Mouse (Mus musculus) gastrocnemius, postnatal 14 days (tissue): Measurements from ENCODE around the gene Rad9a. TPM values are rescaled to one million over a fixed set of nuclear protein-coding genes. Genes with fewer than 3 reads are reported as not detected.

ENCODE experiments used
- DNase-seq: peaks from one replicate; pipeline ENCODE4 v3.0.0; 2021; ENCODE audit warnings: mixed read lengths
- intact Hi-C: fragments of 180-260 bp; cut with DNase I; formaldehyde crosslinking; loops from one replicate; pipeline ENCODE4 v1.15.1; 2025; ENCODE audit warnings: low total_unique reads
- microRNA-seq, 2 experiments: library from miRNA; unstranded; fragments of <30 nt; microRNA quantifications; one replicate each; pipeline ENCODE4 v1.2.0; 2021
- total RNA-seq, 2 experiments: library from RNA; stranded (reverse); gene quantifications; 2 replicates each; pipeline ENCODE4 v1.2.3; 2021

Rad9a gene
- total RNA-seq, 2 experiments from 2014 or later = 3.1 to 3.4 TPM

DNA sequence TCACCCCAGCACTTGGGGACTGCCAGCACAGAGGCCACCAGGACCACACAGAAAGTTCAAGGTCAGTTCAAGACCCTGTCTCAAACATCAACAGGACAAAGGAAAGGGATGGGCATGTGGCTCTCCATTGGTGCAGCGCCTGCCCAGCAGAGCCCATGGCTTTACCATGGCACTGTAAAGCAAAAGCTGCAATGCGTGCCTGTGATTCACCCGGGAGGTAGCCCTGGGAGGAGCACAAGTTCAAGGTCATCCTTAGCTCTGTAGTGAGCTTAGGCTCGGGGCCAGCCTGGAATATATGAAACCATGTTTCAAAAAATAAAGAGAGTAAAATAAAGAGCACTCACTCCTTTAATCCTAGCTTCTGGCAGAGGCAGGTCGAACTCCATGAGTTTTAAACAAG is 49.6 kb downstream of the Rad9a start:
- intact Hi-C loops = no loop called here
- DNase-seq = no peak

DNA sequence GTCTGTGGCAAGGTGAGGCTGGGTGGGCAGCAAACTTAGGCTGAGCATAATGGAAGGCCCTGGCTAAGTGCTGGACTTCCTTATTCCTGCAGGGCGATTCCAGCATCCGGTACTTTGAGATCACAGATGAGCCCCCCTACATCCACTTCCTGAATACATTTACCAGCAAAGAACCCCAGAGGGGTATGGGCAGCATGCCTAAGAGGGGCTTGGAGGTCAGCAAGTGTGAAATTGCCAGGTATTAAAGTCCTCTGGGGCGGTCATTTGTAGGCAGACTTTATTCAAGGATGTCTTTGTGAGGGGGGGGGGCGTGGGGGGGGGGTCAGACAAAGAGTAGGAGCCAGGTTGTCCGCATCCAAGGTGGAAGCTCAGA is 50.0 kb downstream of the Rad9a start:
- no peak for DNase-seq
- intact Hi-C loops = no loop called here

DNA sequence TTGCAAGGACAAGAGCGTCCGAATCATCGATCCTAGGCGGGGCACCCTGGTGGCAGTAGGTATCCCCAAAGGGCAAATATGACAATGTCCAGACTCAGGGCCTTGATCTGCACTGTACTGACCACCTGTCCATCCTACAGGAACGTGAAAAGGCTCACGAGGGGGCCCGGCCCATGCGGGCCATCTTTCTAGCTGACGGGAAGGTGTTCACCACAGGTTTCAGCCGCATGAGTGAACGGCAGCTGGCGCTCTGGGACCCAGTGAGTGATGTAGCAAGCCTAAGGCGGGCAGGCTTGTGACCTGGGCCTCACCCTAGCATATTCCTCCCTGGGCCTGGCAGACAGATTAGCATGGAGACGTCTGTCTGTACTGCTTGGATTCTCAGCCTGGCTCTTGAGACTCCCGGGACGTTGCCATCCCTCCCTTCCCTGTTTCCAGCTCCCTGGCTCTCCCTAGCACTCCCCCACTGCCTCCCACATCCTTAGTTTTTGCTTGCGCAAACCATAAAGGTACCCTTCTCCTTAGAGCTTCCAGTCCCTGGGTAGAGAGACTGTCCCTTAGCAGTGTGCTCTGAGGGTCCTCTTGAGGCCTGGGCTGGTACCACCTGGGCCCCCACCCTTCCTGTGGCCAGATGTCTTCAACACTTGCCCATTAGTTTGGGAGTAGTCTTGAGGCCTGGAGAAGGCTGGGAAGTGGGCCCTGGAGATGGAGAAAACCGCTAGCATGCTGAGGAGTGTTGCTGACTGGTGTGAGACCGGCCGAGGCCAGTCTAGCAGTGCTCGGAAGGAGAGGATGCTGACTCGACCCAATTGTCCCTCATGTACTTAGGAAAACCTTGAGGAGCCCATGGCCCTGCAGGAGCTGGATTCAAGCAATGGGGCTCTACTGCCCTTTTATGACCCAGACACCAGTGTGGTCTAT is 50.6 kb downstream of the Rad9a start:
- intact Hi-C loops = no loop called here

DNA sequence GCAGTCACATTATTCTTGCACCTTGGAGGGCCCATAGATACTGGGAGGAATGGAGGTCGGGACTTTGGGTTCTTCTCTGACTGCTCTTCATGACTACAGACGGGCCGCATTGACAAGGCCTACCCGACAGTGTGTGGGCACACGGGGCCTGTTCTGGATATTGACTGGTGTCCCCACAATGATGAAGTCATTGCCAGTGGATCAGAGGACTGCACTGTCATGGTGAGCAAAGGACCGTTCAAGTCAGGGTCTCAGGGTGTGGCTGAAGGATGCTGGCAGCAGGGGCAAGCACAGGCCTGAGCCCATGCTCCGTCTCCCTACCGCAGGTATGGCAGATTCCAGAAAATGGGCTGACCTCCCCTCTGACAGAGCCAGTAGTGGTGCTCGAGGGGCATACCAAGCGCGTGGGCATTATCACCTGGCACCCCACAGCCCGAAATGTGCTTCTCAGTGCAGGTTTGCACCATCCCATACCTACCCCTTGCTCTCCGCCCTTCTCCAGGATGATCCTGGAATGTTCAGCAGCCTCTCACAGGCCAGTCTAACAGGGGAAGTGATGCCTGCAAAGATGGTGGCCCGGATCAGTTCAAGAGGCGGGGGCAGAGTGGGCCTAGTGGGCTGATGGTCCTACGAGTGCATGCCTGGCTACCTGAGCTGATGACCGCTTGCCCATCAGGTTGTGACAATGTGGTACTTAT is 51.5 kb downstream of the Rad9a start:
- DNase-seq = no peak
- intact Hi-C loops = no loop called here

More for the DNA sequence above, 50.6 kb downstream of the Rad9a start:
- no peak for DNase-seq

DNA sequence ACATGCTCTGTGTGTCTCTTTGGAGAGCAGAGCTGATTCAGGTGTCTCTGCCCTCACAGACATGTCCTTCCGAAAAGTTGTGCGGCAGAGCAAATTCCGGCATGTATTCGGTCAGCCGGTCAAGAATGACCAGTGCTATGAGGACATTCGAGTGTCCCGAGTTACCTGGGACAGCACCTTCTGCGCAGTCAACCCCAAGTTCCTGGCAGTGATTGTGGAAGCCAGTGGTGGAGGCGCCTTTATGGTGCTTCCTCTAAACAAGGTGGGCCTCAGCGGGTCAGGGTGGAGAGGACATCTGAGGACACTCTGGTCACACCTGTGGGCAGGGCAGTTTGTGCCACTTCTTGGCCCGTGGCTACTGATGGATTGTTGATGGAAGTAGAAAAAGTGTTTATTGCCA is 52.2 kb downstream of the Rad9a start:
- no peak for DNase-seq
- intact Hi-C loops = no loop called here

DNA sequence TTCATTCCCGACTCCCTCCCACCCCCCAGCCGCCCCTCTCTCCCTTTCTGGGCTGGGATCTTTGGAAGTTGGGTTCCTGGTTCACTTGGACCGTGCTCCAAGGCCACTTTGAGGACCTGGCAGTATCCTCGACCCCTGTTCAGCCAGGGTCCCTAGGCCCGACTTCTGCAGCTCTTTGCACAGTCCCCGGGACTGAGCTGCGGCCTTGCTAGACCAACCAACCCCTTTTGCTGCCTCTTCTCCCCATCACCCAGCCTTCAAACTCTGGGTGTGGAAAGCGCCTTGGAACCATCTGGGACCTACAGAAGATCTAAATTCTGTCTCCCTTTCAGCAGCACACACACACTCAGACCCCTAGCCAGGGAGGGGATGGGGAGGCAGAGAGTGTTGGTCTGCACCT is 52.6 kb downstream of the Rad9a start:
- intact Hi-C loops = no loop called here
- DNase-seq = no peak

DNA sequence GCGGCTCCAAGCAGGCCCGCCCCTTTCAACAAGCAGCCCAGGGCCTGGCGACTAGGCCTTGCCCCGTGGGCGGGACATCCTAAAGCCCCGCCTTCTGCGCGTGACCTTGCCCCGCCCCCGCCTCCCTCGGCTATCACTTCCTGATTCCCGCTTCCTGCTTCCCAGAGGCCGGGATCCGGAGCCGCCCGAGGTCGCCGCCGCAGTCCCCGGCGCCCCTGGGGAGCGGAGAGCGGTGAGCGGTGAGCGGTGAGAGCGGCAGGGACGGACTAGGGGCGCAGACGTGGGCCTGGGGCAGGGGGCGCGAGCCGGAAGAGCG is 53.0 kb downstream of the Rad9a start, which contains the start of gene Coro1b:
Gene Coro1b (plus strand): TSS at position 129 of the 316 bp plus-strand sequence.
- peak; percentile 96 for DNase-seq
- intact Hi-C loops = no loop called here

DNA sequence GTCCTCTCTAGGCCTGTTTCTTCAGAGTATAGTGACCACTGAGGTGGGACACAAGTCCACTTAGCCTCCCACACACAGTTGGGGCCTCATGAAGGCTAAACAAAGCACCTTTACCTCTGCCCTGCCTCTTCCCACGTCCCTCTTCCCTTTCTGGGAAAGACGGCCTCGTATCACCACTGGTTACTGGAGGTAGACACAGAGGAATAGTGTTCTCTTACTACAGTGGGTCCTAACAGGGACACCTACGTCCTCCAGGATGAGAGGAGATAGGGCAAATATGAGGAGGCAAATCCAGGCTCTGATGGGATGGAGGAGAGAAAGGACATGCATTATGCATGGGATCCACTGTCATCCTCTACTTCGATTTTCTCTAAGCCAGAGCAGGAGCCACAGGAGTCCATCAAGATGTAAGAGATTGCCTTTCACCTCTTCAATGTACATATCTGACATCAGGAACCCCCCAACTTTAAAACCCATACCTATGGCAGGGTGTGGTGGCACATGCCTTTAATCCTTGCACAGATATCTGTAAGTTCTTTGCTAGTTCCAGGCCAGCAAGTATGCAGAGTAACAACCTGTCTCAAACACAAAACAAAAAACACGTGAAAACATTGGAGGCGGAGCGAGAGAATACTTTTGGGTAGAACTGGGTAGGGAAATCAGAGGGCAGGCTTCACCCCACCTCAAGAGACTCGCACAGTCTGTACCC is 53.5 kb downstream of the Rad9a start:
- no peak for DNase-seq
- intact Hi-C loops = no loop called here

DNA sequence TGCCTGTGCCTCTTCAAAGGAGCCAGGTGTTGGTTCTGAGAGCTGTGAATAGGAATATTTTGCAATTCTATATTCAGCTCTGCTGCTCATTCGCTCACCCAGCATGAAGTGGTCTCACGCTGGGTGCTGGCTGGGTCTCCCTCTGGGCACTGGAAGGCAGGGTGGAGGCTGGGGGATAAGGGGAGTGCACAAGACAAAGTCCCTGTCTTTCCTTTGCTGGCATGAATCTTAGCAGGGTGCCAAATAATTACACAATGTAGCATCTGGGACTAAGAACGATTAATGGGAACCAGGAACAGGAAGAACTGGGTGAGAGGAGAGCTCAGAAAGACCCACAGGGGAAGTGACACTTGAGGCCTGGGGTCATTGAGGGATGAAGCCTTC is 54.4 kb downstream of the Rad9a start:
- intact Hi-C loops = no loop called here
- no peak for DNase-seq

DNA sequence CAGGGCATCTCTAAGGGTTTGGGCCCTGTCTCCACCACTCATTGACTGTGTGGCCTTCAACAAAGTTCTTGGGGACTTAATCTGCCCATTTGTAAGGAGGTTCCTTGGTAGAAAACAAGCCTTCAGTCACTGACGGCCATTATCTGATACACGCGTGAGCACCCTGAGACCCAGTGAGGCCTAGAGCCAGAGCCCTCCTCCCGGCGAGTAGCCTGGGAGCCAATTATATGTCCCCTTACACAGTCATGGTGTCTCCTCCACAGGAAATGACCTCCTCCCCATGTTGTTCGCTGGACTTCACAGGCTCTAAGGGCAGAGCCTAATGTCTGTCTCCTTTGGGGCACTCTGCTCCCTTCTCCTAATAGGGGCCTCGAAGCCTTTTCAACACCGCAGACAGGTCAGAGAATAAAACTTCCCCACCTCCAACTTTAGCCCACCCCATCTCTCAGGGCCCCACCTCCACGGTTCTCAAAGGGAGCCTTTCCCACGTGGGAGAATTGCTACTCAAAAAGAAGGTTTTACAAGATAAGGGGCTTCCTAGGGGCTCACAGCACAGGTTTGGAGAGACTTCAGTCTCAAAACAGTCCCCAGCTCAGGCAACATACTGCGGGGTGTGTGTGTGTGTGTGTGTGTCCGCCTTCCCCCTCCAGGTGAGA is 55.0 kb downstream of the Rad9a start:
- intact Hi-C loops = no loop called here
- no peak for DNase-seq

DNA sequence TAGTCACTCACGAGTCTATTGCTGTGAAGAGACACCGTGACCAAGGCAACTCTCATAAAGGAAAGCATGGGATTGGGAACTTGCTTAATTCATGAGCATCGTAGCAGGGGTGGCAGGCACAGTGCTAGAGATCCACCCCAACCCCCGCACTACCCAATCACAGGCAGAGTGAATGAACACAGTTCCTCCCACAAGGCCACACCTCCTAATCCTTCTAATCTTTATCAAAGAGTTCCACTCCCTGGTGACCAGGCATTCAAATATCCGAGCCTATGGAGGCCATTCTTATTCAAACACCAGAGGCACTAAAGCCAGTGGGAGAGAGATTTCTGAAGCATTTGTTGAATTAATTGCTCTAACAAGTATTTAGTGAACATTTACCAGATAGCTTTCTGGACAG is 55.5 kb downstream of the Rad9a start:
- no peak for DNase-seq
- intact Hi-C loops = no loop called here

Small RNA genes lying within 50 kb of the gene (microRNA-seq; reads per million reads assigned to microRNA genes)
- gene Gm26115 = 0 reads per million in 2 experiments

Other genes with a start within 250 kb of the Rad9a start
- gene Aldh3b3, start 243.0 kb downstream of the Rad9a start, total RNA-seq = not detected
- under 1 TPM; 0.38 to 0.80 TPM for gene Aldh3b2, start 229.3 kb downstream of the Rad9a start, total RNA-seq
- gene Acy3, start 215.1 kb downstream of the Rad9a start, total RNA-seq = 1 to 10 TPM; 3.6 to 4.2 TPM
- gene Tbx10, start 208.9 kb downstream of the Rad9a start, total RNA-seq = not detected
- 10 to 100 TPM; 19.2 to 19.6 TPM for gene Nudt8, start 201.1 kb downstream of the Rad9a start, total RNA-seq
- under 1 TPM; 0.18 to 0.31 TPM for gene Gm49405, start 201.0 kb downstream of the Rad9a start, total RNA-seq
- gene Doc2g, start 198.3 kb downstream of the Rad9a start, total RNA-seq = under 1 TPM; 0.57 to 0.84 TPM
- 100 to 1,000 TPM; 365 to 434 TPM for gene Ndufv1, start 188.9 kb downstream of the Rad9a start, total RNA-seq
- gene Gstp1, start 163.7 kb downstream of the Rad9a start, total RNA-seq = 100 to 1,000 TPM; 228 to 235 TPM
- 10 to 100 TPM; 72.8 to 85.9 TPM for gene Gstp2, start 155.6 kb downstream of the Rad9a start, total RNA-seq
- gene Gstp3, start 142.1 kb downstream of the Rad9a start, total RNA-seq = not detected
- not detected for gene Cabp2, start 120.1 kb downstream of the Rad9a start, total RNA-seq
- 10 to 100 TPM; 17.3 to 17.5 TPM for gene Cdk2ap2, start 104.5 kb downstream of the Rad9a start, total RNA-seq
- gene Pitpnm1, start 101.7 kb downstream of the Rad9a start, total RNA-seq = 1 to 10 TPM; 3.7 to 4.2 TPM
- gene Aip, start 75.8 kb downstream of the Rad9a start, total RNA-seq = 10 to 100 TPM; 51.4 to 57.9 TPM
- not detected for gene Gpr152, start 61.9 kb downstream of the Rad9a start, total RNA-seq
- under 1 TPM in 1 of 2 experiments, not detected in 1; 0.14 TPM for gene Cabp4, start 57.6 kb downstream of the Rad9a start, total RNA-seq
- gene Coro1b, start 53.0 kb downstream of the Rad9a start, total RNA-seq = 10 to 100 TPM; 31.7 to 31.8 TPM
- gene Ptprcap, start 48.1 kb downstream of the Rad9a start, total RNA-seq = under 1 TPM; 0.29 to 0.78 TPM
- gene Rps6kb2, start 38.3 kb downstream of the Rad9a start, total RNA-seq = 10 to 100 TPM; 28.5 to 31.3 TPM
- gene Carns1, start 26.2 kb downstream of the Rad9a start, total RNA-seq = 10 to 100 TPM; 23.4 to 27.5 TPM
- gene Tbc1d10c, start 10.4 kb downstream of the Rad9a start, total RNA-seq = 1 to 10 TPM; 2.7 TPM
- gene Ppp1ca, start 9.6 kb downstream of the Rad9a start, total RNA-seq = 100 to 1,000 TPM; 266 to 269 TPM
- 1 to 10 TPM in 1 of 2 experiments, under 1 TPM in 1; 0.58 to 1.2 TPM for gene Clcf1, start 12.6 kb upstream of the Rad9a start, total RNA-seq
- not detected for gene AC109138.7, start 12.7 kb upstream of the Rad9a start, total RNA-seq
- 10 to 100 TPM; 21.4 to 22.7 TPM for gene Pold4, start 30.2 kb upstream of the Rad9a start, total RNA-seq
- gene Ssh3, start 67.5 kb upstream of the Rad9a start, total RNA-seq = 1 to 10 TPM; 2.6 to 4.4 TPM
- under 1 TPM; 0.62 to 0.90 TPM for gene Ankrd13d, start 81.5 kb upstream of the Rad9a start, total RNA-seq
- gene Grk2, start 104.6 kb upstream of the Rad9a start, total RNA-seq = 10 to 100 TPM; 31.8 to 36.4 TPM
- 10 to 100 TPM; 27.7 to 29.0 TPM for gene Kdm2a, start 196.6 kb upstream of the Rad9a start, total RNA-seq
- gene Rhod, start 237.8 kb upstream of the Rad9a start, total RNA-seq = 1 to 10 TPM; 1.0 to 2.0 TPM